Mouse (Mus musculus): Measurements from ENCODE around the gene Ppp1r3f. TPM values are rescaled to one million over a fixed set of nuclear protein-coding genes. Genes with fewer than 3 reads are reported as not detected.

The Ppp1r3f gene
- total RNA-seq, 4 experiments from 2014 or later = 4.1 to 10.3 (median 5.8) TPM

DNA sequence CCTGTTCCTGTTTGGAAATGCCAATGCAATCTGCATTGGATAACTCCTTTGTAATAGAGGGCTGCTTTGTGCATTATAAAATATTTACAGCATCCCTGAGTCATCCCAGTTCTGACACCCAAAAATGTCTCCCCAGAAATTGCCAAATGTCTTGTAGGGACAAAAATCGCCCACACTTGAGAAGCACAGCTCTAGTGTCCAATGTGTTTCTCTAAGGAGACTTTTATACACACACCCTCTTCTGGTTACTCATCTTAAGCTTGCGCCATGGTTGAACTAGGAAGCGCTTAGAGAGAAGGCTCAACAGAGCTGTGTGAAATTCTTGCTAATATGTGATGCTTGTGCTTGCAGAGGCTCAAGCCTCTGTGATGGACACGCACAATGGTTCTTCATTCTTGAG is 20.6 kb downstream of the Ppp1r3f start:
- no peak for DNase-seq

DNA sequence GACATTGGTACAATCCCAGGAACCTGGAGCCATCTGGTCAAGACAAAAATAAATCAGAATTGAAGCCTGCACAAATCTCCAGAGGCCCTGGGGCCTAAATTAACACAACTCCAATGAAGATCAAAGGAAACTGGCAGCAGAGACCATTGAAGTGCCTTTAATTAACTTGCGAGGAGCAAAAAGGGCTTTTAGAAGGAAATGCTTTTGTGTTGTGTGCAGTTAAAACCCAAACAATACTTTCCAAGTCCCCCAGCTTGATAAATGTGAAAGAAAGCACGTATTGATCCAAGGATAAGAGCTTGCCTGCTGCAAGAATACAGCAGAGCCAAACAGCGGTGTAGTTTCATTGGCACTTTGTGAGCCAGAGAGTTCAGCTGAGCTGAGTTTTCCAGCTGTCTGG is 49.1 kb downstream of the Ppp1r3f start:
- DNase-seq = no peak

Other genes with a start within 250 kb of the Ppp1r3f start
- 10 to 100 TPM; 27.7 to 36.7 (median 32.1) TPM for gene Usp27x, start 198.5 kb downstream of the Ppp1r3f start, total RNA-seq (2022)
- gene Foxp3, start 639 bp downstream of the Ppp1r3f start, total RNA-seq (2022) = not detected
- 10 to 100 TPM; 22.4 to 30.0 (median 27.1) TPM for gene Ccdc22, start 31.2 kb upstream of the Ppp1r3f start, total RNA-seq (2022)
- gene Cacna1f, start 32.8 kb upstream of the Ppp1r3f start, total RNA-seq (2022) = not detected
- gene Syp, start 64.2 kb upstream of the Ppp1r3f start, total RNA-seq (2022) = 100 to 1,000 TPM in 1 of 4 experiments, 10 to 100 TPM in 3; 71.5 to 122 (median 80.3) TPM
- 10 to 100 TPM in 3 of 4 experiments, 1 to 10 TPM in 1; 9.6 to 14.5 (median 12.8) TPM for gene Prickle3, start 83.0 kb upstream of the Ppp1r3f start, total RNA-seq (2022)
- gene Plp2, start 97.1 kb upstream of the Ppp1r3f start, total RNA-seq (2022) = 10 to 100 TPM; 57.7 to 99.2 (median 78.7) TPM
- under 1 TPM; 0.31 to 0.67 (median 0.45) TPM for gene Magix, start 107.0 kb upstream of the Ppp1r3f start, total RNA-seq (2022)
- gene Gpkow, start 122.8 kb upstream of the Ppp1r3f start, total RNA-seq (2022) = 10 to 100 TPM; 57.1 to 76.9 (median 64.6) TPM
- 10 to 100 TPM; 68.5 to 92.2 (median 76.2) TPM for gene Wdr45, start 140.1 kb upstream of the Ppp1r3f start, total RNA-seq (2022)
- gene Gm45208, start 148.0 kb upstream of the Ppp1r3f start, total RNA-seq (2022) = not detected
- 10 to 100 TPM; 14.4 to 18.2 (median 15.7) TPM for gene Praf2, start 154.2 kb upstream of the Ppp1r3f start, total RNA-seq (2022)
- gene Ccdc120, start 176.6 kb upstream of the Ppp1r3f start, total RNA-seq (2022) = 1 to 10 TPM; 4.7 to 7.3 (median 5.4) TPM
- 10 to 100 TPM; 36.1 to 53.1 (median 44.9) TPM for gene Tfe3, start 188.3 kb upstream of the Ppp1r3f start, total RNA-seq (2022)
- gene Gripap1, start 215.5 kb upstream of the Ppp1r3f start, total RNA-seq (2022) = 10 to 100 TPM; 43.8 to 71.8 (median 60.5) TPM
- gene Kcnd1, start 248.0 kb upstream of the Ppp1r3f start, total RNA-seq (2022) = 1 to 10 TPM in 3 of 4 experiments, under 1 TPM in 1; 0.81 to 2.1 (median 1.6) TPM